Mouse (Mus musculus) liver, postnatal 0 days (tissue): ENCODE measurements around the gene Elp5. TPM values are rescaled to one million over a fixed set of nuclear protein-coding genes. Genes with fewer than 3 reads are reported as not detected.

Source experiments
- ATAC-seq: fragments of 200-750 bp; cut with Nextera tagmentation; 2 replicates; pipeline ENCODE4 v1.8.0; 2017; ENCODE audit warnings: mild to moderate bottlenecking, moderate library complexity
- DNase-seq: peaks from one replicate; pipeline ENCODE4 v3.0.0-alpha.2; 2016
- H3K27ac ChIP-seq: fragments of 300-500 bp; sonication (generic); 2 replicates; pipeline ENCODE4 v1.5.1; 2014; ENCODE audit warnings: antibody characterized with exemption, moderate library complexity, mild to moderate bottlenecking, low read depth
- H3K27me3 ChIP-seq: fragments of 300-500 bp; sonication (generic); 2 replicates; pipeline ENCODE4 v1.6.1; 2014; ENCODE audit warnings: low read length, control low read depth, mixed read lengths; ENCODE audit not compliant: insufficient read depth
- H3K36me3 ChIP-seq: fragments of 300-500 bp; sonication (generic); replicated peaks from 2 replicates; pipeline ENCODE4 v1.6.1; 2014; ENCODE audit warnings: mild to moderate bottlenecking, control low read depth, low read length, moderate library complexity, mixed read lengths; ENCODE audit not compliant: insufficient read depth
- H3K4me1 ChIP-seq: fragments of 300-500 bp; sonication (generic); 2 replicates; pipeline ENCODE4 v1.6.1; 2014; ENCODE audit warnings: antibody characterized with exemption, mild to moderate bottlenecking, control low read depth; ENCODE audit not compliant: insufficient read depth
- H3K4me2 ChIP-seq: fragments of 300-500 bp; sonication (generic); 2 replicates; pipeline ENCODE4 v1.6.1; 2014; ENCODE audit warnings: low read depth, mild to moderate bottlenecking, low read length, moderate library complexity, mixed read lengths
- H3K4me3 ChIP-seq: fragments of 300-500 bp; sonication (generic); 2 replicates; pipeline ENCODE4 v1.5.1; 2014; ENCODE audit warnings: low read depth, low read length
- H3K9ac ChIP-seq: fragments of 300-500 bp; sonication (generic); replicated peaks from 2 replicates; pipeline ENCODE4 v1.6.1; 2014; ENCODE audit warnings: mild to moderate bottlenecking, moderate library complexity
- H3K9me3 ChIP-seq: fragments of 300-500 bp; sonication (generic); 2 replicates; pipeline ENCODE4 v1.6.1; 2016; ENCODE audit warnings: mild to moderate bottlenecking, control low read depth, low read length, mixed read lengths
- CTCF ChIP-seq: sonication (generic); IDR thresholded peaks from 2 replicates; pipeline ENCODE4 v1.5.1; 2016; ENCODE audit warnings: antibody characterized with exemption, low read depth
- EP300 ChIP-seq: IDR thresholded peaks from 2 replicates; pipeline ENCODE4 v1.6.1; 2016; ENCODE audit warnings: antibody characterized with exemption, low read depth, mild to moderate bottlenecking
- WGBS: fragments of 180-500 bp; shearing (Covaris S2); extraction: QIAGEN DNeasy Blood & Tissue Kit; methylation state at CpG from one replicate; pipeline ENCODE4 v1.1.7; 2014; ENCODE audit not compliant: insufficient replicate concordance; 5-methylcytosine and 5-hydroxymethylcytosine counted together
- polyA plus RNA-seq: library from polyadenylated mRNA; unstranded; fragments of >200 nt; fragmentation: Nextera tagmentation; extraction: Ambion mirVana; gene quantifications from 2 replicates; pipeline ENCODE4 v1.2.1, GENCODE M21; 2015

Elp5 gene
- polyA plus RNA-seq, 1 experiment from 2014 or later: 40.6 TPM

DNA sequence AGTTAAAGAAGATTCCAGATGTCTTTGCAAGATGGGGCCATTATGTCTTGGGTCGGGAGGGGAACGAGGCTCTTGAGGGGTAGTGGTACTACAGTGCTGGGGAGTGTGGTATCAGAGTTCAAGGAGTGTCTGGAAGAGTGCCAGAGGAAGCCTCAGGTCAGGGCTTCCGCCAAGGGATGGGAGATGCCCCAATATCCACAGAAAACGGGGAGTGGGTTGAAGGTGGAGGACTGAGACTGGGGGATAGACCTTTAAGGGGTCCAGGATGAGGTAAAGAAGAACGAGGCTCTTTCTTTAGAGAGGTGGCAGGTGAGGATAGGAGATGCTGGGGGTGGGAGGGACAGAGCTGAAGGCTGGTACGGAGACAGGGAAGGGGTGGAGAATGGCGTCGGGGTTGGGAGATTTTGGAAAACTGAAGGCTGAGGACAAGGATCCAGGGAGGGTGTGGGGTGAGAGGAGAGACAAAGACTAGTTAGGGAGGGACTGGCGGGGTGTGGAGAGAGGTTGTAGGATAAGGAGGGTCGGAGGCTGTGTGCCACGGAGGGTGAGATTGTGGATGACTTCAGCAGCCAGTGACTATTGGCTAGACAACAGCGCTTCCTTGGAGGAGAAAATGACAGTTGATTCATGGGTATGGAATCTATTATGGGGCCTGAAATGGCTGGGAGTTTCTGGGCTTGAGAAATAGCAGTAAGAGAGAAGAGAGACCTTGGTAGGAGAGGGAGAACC, 46.2 kb upstream of the Elp5 start:
- DNase-seq (no peak), ATAC-seq (no peak)
- peaks cover 9% of the 10 kb centered on the region; the same call in 1 of the 2 replicates for H3K27me3 ChIP-seq
- no peak overlapping the region for H3K4me3 ChIP-seq
- H3K4me1 ChIP-seq: peaks cover 7% of the 10 kb centered on the region
- WGBS: 39% methylated on average over 12 of the region's 12 CpGs
- no peaks in the 10 kb centered on the region for H3K36me3 ChIP-seq
- H3K9me3 ChIP-seq: no peaks in the 10 kb centered on the region
- H3K4me2 ChIP-seq: peak overlapping the region; percentile 35
- H3K9ac ChIP-seq: no peak overlapping the region
- no peak overlapping the region for H3K27ac ChIP-seq
- no peak for TF ChIP-seq EP300
- no peak for TF ChIP-seq CTCF

DNA sequence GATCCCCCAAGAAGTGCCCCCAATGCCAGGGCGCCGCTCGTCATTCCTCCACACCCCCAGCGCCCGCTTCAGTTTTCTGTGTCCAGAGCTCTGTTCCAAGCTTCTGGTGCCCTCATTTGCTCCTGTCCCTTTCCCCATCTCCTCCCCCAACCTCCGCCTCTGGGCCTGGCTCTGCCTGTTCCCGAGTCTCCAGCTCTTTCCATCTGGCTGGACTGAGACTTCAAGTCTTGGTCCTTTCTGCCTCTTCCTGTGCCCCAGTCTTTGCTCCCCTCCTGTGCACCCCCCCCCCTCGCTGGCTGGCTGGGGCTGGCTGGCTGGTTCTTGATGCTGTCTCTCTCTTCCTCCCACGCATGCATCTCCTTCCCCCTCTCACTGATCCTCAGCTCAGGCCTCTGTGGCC, 45.1 kb upstream of the Elp5 start:
- Histone ChIP-seq H3K4me3 (no peak overlapping the region), H3K4me1 (peaks cover 7% of the 10 kb centered on the region), H3K9ac (no peak overlapping the region), H3K9me3 (no peaks in the 10 kb centered on the region), H3K36me3 (no peaks in the 10 kb centered on the region), H3K27ac (no peak overlapping the region), H3K4me2 (no peak overlapping the region), H3K27me3 (peaks cover 14% of the 10 kb centered on the region; the same call in 1 of the 2 replicates)
- 73% methylated on average over 9 of the region's 9 CpGs for WGBS
- DNase-seq (no peak), ATAC-seq (no peak)
- TF ChIP-seq CTCF: no peak
- no peak for TF ChIP-seq EP300

DNA sequence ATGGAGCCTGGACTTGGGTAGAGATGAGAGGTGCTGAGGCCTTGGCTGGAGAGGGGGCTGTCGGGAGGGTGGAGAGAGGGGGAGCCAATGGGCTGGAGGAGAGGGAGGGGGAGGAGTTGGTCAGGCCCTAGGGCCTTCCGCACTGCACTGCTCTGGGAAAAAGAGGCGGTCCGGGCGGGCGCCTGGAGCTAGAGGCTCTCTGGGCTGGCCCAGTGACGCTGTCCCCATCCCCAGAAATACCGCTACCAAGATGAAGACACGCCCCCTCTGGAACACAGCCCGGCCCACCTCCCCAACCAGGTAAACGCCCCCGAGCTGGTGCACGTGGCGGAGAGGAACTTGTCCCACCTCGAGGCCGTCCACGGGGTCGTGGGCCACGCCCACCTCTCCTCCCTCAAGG, 44.4 kb upstream of the Elp5 start:
- H3K9ac ChIP-seq: no peak overlapping the region
- DNase-seq: no peak
- H3K27me3 ChIP-seq: peaks cover 14% of the 10 kb centered on the region; the same call in 1 of the 2 replicates
- peaks cover 7% of the 10 kb centered on the region for H3K4me1 ChIP-seq
- ATAC-seq: peak; percentile 28; the same call in 1 of the 2 replicates
- H3K4me2 ChIP-seq: peak overlapping the region; percentile 44
- 39% methylated on average over 18 of the region's 19 CpGs for WGBS
- TF ChIP-seq CTCF (no peak), EP300 (no peak)
- 0 out of 2 replicates have a peak overlapping the region, but pooled peaks have one; percentile 11 for H3K27ac ChIP-seq
- H3K36me3 ChIP-seq: no peaks in the 10 kb centered on the region
- no peaks in the 10 kb centered on the region for H3K9me3 ChIP-seq
- H3K4me3 ChIP-seq: no peak overlapping the region

DNA sequence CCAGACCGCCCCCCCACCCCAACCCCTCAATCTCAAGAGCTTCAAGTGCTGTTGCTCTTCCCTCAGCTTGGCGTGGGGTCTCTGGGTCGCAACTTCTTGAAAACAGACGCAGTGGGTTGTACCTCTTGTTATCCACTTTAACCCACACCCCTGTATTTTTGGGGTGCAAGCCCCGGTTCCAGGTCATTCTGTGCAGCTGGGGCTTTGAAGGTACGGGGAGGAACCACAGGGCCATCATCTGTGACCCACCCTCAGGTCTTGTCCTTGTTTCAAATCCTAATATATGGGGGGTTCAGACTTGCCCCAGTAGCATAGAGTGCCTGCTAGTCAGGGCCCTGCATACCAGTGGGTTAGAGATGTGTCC, 41.8 kb upstream of the Elp5 start:
- H3K36me3 ChIP-seq: no peaks in the 10 kb centered on the region
- TF ChIP-seq EP300: no peak
- TF ChIP-seq CTCF: no peak
- H3K4me2 ChIP-seq: peak overlapping the region; percentile 44
- H3K27ac ChIP-seq: no peak overlapping the region
- DNase-seq (no peak), ATAC-seq (no peak)
- no peaks in the 10 kb centered on the region for H3K9me3 ChIP-seq
- 35% methylated on average over 6 of the region's 6 CpGs for whole genome bisulfite sequencing
- peak overlapping the region; percentile 13; the same call in 1 of the 2 replicates for H3K4me3 ChIP-seq
- no peak overlapping the region for H3K9ac ChIP-seq
- H3K27me3 ChIP-seq: peaks cover 14% of the 10 kb centered on the region; the same call in 1 of the 2 replicates
- H3K4me1 ChIP-seq: peaks cover 9% of the 10 kb centered on the region; the same call in 1 of the 2 replicates

DNA sequence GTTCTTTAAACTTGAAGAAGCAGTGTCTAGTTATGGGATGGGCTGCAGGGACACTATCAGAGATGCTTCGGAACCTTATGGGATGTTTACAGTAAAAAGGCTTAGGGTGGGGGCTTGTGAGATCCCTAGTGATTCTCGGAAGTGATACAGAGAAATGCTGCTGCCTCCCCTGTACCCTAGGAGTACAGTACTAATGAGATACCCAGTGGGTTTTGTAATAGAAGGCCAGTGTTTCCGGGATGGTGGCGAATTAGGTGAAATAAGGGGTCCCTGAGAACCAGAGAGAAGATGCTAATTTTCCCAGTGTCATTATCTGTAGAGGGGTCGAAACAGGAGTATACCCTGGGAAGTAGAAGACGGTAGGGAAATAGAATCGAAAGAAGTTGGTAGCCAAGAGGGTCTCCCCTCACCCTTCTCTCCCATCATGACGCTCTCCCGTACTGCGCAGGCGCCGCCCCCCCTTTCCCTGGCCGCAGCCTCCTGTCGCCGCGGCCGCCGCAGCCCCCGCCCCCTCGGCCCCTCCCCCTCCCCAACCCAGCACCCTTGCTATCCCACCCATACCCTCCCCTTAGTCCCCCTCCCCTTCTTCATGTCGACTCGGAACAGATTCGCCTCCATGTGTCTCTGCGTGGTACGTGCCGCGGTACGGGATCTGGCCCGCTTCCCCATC, 41.3 kb upstream of the Elp5 start:
- Histone ChIP-seq H3K4me2 (peak overlapping the region; percentile 44), H3K27me3 (peaks cover 14% of the 10 kb centered on the region; the same call in 1 of the 2 replicates), H3K9ac (no peak overlapping the region), H3K27ac (no peak overlapping the region), H3K4me1 (peaks cover 12% of the 10 kb centered on the region), H3K4me3 (peak overlapping the region; percentile 13; the same call in 1 of the 2 replicates), H3K9me3 (no peaks in the 10 kb centered on the region), H3K36me3 (no peaks in the 10 kb centered on the region)
- 17% methylated on average over 28 of the region's 29 CpGs for WGBS
- ATAC-seq: no peak
- TF ChIP-seq EP300: no peak
- TF ChIP-seq CTCF: no peak
- DNase-seq: no peak
